Mouse (Mus musculus) forebrain, embryonic 16.5 days (tissue): ENCODE results near the gene Amt. TPM values are rescaled to one million over a fixed set of nuclear protein-coding genes. Genes with fewer than 3 reads are reported as not detected.
A peak's percentile ranks its signal among the peaks of the same experiment; 100 is the strongest.

Experiments used
- ATAC-seq: fragments of 200-750 bp; cut with Nextera tagmentation; 2 replicates; pipeline ENCODE4 v1.8.0; 2017; ENCODE audit warnings: mild to moderate bottlenecking, moderate library complexity
- H3K27ac ChIP-seq: fragments of 300-500 bp; sonication (generic); 2 replicates; pipeline ENCODE4 v1.5.1; 2014; ENCODE audit warnings: low read length, control low read depth
- H3K27me3 ChIP-seq: fragments of 300-500 bp; sonication (generic); replicated peaks from 2 replicates; pipeline ENCODE4 v1.6.1; 2014; ENCODE audit warnings: low read length; ENCODE audit not compliant: control insufficient read depth, insufficient read depth
- H3K36me3 ChIP-seq: fragments of 300-500 bp; sonication (generic); 2 replicates; pipeline ENCODE4 v1.6.1; 2014; ENCODE audit not compliant: control insufficient read depth, insufficient read depth
- H3K4me1 ChIP-seq: fragments of 300-500 bp; sonication (generic); replicated peaks from 2 replicates; pipeline ENCODE4 v1.6.1; 2014; ENCODE audit warnings: low read length; ENCODE audit not compliant: control insufficient read depth, insufficient read depth
- H3K4me2 ChIP-seq: fragments of 300-500 bp; sonication (generic); 2 replicates; pipeline ENCODE4 v1.6.1; 2014; ENCODE audit warnings: mild to moderate bottlenecking, low read length, control low read depth
- H3K4me3 ChIP-seq: fragments of 300-500 bp; sonication (generic); replicated peaks from 2 replicates; pipeline ENCODE4 v1.5.1; 2014; ENCODE audit warnings: mild to moderate bottlenecking, low read length, control low read depth
- H3K9ac ChIP-seq: fragments of 300-500 bp; sonication (generic); replicated peaks from 2 replicates; pipeline ENCODE4 v1.6.1; 2014; ENCODE audit warnings: low read depth, low read length, control low read depth
- H3K9me3 ChIP-seq: fragments of 300-500 bp; sonication (generic); 2 replicates; pipeline ENCODE4 v1.6.1; 2016; ENCODE audit warnings: low read length; ENCODE audit not compliant: control insufficient read depth
- WGBS: fragments of 180-500 bp; shearing (Covaris S2); extraction: QIAGEN DNeasy Blood & Tissue Kit; methylation state at CpG from one replicate; pipeline ENCODE4 v1.1.7; 2014; 5-methylcytosine and 5-hydroxymethylcytosine counted together
- polyA plus RNA-seq: library from polyadenylated mRNA; unstranded; fragments of >200 nt; fragmentation: Nextera tagmentation; extraction: Ambion mirVana; gene quantifications from 2 replicates; pipeline ENCODE4 v1.2.1, GENCODE M21; 2015

Amt gene
- polyA plus RNA-seq = 22.3 and 23.8 TPM in 2 replicates

DNA sequence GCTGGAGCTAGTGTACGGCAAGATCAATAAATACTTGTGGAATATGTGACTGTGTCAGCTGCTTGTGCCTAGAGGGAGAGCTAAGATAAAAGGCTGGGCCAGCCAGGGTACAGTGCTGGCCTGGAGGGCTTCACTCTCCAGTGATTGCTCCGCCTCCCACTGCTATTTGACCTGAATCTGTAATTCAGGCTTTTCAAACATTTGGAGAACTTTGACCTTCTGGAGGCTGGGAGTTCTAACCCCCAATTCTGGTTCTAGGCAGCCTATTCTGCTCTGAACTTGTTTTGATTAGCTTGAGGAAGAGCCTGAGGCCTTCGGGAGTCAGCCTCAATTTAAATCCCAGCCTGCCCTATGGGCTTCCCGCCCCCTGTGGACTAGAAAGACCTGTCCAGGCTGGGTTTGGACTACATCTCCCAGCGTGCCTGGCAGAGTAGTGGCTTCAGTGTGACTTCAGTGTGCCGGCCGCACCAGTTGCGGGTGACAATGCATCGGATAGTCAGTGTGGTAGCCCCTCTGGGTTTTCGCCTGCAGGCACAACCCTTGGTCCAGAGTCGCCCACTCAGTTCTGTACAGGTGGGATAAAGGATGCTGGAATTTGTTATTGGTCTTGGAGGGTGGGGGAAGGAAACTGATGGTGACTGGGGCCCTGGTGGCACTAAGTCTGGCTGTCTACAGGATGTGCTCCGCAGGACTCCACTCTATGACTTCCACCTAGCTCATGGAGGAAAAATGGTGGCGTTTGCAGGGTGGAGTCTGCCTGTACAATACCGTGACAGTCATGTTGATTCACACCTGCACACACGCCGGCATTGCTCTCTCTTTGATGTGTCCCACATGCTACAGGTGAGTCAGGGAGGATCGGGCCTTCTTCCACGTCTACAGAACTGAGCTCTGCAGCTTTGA, at the start of gene Amt:
Gene Amt, plus strand, starts transcription at position 401 of the 903 bp plus-strand sequence.
- Histone ChIP-seq H3K4me3 (peak within 1 kb of the TSS; percentile 8), H3K27ac (no peak within 1 kb of the TSS), H3K9me3 (no peaks in the 10 kb centered on the region), H3K9ac (peak within 1 kb of the TSS; percentile 23; the same call in 1 of the 2 replicates), H3K4me1 (0 out of 2 replicates have a peak, but pooled peaks cover 2% of the 10 kb centered on the region), H3K4me2 (peak within 1 kb of the TSS; percentile 24), H3K27me3 (no peaks in the 10 kb centered on the region), H3K36me3 (peaks cover 7% of the 10 kb centered on the region)
- 19% methylated on average over 18 of the region's 18 CpGs for WGBS
- ATAC-seq = peak; percentile 61

DNA sequence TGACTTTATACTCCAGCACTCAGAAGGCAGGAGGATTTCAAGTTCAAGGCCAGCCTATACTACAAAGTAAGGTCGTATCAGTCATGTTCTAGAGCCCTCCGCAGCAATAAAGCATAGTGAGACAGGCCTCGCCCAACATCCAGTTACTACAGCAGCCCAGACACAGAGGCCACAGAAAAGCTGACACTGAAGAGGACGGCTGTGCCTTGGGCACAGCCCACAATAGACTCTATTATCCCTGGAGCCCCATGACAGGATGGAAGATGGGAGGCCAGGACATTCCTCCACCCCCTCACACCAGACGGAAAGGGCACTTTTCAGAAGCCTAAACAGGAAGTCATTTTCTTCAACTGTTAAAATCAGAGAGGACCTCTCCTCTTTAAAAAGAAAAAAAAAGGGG, 47.7 kb upstream of the Amt start:
- no peak overlapping the region for H3K4me2 ChIP-seq
- H3K4me3 ChIP-seq = no peak overlapping the region
- H3K27ac ChIP-seq = no peak overlapping the region
- H3K36me3 ChIP-seq = 0 out of 2 replicates have a peak, but pooled peaks cover 3% of the 10 kb centered on the region
- 62% methylated on average over 5 of the region's 5 CpGs for WGBS
- H3K27me3 ChIP-seq = no peaks in the 10 kb centered on the region
- H3K4me1 ChIP-seq = no peaks in the 10 kb centered on the region
- no peaks in the 10 kb centered on the region for H3K9me3 ChIP-seq
- ATAC-seq = no peak
- no peak overlapping the region for H3K9ac ChIP-seq

DNA sequence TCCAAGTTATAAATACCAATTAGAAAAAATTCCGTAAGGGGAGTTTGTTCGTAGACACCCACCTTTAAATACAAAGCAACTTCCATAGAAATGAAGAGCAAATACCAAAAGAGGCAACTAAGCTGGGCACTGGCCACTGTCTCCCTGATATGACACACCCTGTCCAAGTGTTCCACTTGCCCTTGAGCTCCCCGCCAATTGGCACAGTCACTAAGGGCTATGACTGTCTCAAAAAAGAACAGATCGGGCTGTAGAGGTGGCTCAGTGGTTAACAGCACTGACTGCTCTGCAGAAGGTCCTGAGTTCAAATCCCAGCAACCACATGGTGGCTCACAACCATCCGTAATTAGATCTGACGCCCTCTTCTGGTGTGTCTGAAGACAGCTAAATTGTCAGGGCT, 44.8 kb upstream of the Amt start:
- Histone ChIP-seq H3K4me1 (no peaks in the 10 kb centered on the region), H3K27ac (no peak overlapping the region), H3K4me2 (no peak overlapping the region), H3K27me3 (no peaks in the 10 kb centered on the region), H3K9me3 (no peaks in the 10 kb centered on the region), H3K36me3 (0 out of 2 replicates have a peak, but pooled peaks cover 3% of the 10 kb centered on the region), H3K4me3 (no peak overlapping the region), H3K9ac (no peak overlapping the region)
- ATAC-seq = no peak
- WGBS = 92% methylated on average over 6 of the region's 6 CpGs

DNA sequence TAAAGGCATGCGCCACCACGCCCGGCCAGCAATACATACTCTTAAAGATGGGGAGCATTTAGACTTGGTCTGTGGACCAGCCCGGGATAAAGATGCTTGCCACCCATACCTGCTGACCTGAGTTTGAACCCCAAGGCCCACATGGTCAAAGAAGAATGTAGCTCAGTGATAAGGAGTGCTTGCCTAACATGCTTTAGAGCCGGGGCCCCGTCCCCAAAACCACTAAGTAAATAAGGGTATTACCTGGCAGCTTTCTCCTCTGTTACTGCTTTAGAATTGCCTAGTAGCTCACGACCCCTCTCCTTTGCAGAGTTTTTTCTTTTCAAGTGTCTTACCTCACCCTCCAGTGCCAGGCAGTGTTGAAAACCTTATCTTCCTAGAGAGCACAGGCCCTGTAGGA, 43.9 kb upstream of the Amt start:
- no peaks in the 10 kb centered on the region for H3K27me3 ChIP-seq
- no peak for ATAC-seq
- H3K9me3 ChIP-seq = no peaks in the 10 kb centered on the region
- H3K4me2 ChIP-seq = no peak overlapping the region
- 0 out of 2 replicates have a peak, but pooled peaks cover 3% of the 10 kb centered on the region for H3K36me3 ChIP-seq
- 95% methylated on average over 7 of the region's 7 CpGs for WGBS
- H3K27ac ChIP-seq = no peak overlapping the region
- H3K4me1 ChIP-seq = no peaks in the 10 kb centered on the region
- H3K9ac ChIP-seq = no peak overlapping the region
- no peak overlapping the region for H3K4me3 ChIP-seq

DNA sequence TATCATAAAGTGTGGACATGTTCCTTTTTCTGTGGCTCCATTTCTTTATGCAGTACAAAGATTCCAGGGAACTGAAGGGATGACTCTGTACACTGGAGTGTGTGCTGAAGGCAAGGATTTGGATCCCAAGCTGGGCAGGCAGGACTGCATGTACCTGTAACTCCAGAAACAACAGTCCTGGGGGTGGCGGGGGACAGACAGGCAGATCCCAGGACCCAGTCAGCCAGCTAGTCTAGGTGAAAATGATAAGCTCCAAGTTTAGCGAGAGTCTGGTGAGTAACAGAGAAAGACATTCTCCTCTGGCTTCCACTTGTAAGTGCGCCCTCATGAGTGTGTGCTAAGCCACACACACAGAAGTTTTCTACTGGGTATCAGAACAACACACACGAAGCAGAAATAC, 36.1 kb upstream of the Amt start:
- H3K9me3 ChIP-seq = no peaks in the 10 kb centered on the region
- no peak overlapping the region for H3K4me3 ChIP-seq
- H3K4me2 ChIP-seq = no peak overlapping the region
- 86% methylated on average over 4 of the region's 4 CpGs for WGBS
- no peak overlapping the region for H3K27ac ChIP-seq
- H3K9ac ChIP-seq = no peak overlapping the region
- no peaks in the 10 kb centered on the region for H3K36me3 ChIP-seq
- ATAC-seq = no peak
- H3K4me1 ChIP-seq = peaks cover 24% of the 10 kb centered on the region
- no peaks in the 10 kb centered on the region for H3K27me3 ChIP-seq

DNA sequence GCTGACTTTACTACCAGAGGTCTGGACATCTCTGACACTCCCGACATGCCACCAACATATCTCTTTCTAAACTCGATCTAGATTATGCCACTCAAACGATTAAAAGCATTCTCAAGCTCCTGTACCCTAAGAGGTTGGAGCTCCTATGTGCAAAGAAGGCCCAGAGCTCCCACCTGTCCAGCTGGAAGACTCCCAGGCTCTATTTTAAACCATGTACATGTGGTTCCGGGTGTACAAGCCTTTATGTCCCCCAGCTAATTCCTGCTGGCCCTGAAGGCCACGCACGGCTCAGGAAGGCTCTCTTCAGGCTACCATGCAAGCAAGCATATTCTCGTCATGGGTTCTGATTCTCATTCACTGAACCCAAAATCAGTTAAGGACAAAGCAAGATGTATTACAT, 34.8 kb upstream of the Amt start:
- ATAC-seq = no peak
- Histone ChIP-seq H3K27ac (no peak overlapping the region), H3K4me1 (peaks cover 24% of the 10 kb centered on the region), H3K9me3 (no peaks in the 10 kb centered on the region), H3K9ac (no peak overlapping the region), H3K27me3 (no peaks in the 10 kb centered on the region), H3K36me3 (no peaks in the 10 kb centered on the region), H3K4me3 (0 out of 2 replicates have a peak overlapping the region, but pooled peaks have one; percentile 95), H3K4me2 (peak overlapping the region; percentile 85)
- WGBS = 77% methylated on average over 7 of the region's 7 CpGs

DNA sequence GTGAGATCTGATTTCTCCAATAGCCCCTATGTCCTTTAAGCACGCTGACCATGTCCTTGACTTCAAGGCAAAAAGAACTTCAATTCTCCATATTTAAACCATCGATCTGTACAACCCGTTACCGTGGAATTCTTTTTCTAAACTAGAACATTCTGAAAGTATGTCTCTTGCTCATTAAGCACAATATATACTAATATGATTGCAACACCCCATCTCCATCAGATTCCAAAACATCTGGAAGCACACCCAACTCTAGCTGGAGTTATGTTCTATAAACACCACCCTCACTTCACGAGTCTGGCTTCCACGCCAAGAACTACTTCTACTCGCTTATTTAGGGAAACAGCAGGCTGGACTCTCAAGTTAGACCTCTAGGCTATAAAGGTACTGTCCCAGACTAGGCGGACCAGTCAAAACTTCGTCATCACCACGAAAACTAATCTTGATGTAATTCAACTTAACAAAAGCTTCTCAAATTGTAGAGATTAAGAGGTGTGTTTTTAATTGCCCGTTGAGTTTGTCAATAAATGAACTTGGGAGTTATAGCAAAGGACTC, 34.1 kb upstream of the Amt start:
- Histone ChIP-seq H3K36me3 (no peaks in the 10 kb centered on the region), H3K4me3 (peak overlapping the region; percentile 95), H3K9me3 (no peaks in the 10 kb centered on the region), H3K4me1 (peaks cover 24% of the 10 kb centered on the region), H3K4me2 (peak overlapping the region; percentile 85), H3K27ac (no peak overlapping the region; the same call in 1 of the 2 replicates), H3K27me3 (no peaks in the 10 kb centered on the region), H3K9ac (peak overlapping the region; percentile 86)
- 36% methylated on average over 11 of the region's 11 CpGs for WGBS
- no peak for ATAC-seq

DNA sequence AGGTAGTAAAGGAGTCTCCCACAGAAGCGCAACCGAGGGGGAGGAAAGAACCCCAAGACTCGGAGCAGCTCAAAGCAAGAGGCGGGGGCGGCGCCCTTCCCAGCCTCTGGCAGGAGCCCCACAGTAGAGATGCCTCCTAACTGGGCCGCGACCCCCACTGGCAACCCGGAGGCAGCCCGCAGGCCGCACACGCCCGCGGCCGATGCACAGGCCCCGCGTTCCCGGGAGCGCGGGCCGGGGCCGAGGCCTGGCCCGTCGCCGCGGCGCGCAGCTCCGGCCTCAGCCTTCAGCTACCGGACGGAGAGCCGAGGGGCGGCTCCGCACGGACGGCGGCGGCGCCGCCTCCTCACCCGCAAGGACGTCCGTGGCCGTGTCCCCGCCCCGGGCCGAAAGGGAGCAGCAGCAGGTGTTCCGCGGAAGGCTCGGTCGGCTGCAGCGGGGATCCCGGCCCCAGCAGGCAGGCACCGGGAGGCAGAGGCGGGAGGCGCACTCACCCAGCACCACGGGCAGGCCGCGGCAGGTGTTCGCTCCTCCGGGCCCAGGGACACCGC, 33.4 kb upstream of the Amt start:
- Histone ChIP-seq H3K4me1 (peaks cover 24% of the 10 kb centered on the region), H3K36me3 (no peaks in the 10 kb centered on the region), H3K27ac (peak overlapping the region; percentile 86), H3K27me3 (no peaks in the 10 kb centered on the region), H3K9ac (peak overlapping the region; percentile 86), H3K4me2 (peak overlapping the region; percentile 85), H3K4me3 (peak overlapping the region; percentile 95), H3K9me3 (no peaks in the 10 kb centered on the region)
- peak; percentile 59 for ATAC-seq
- WGBS = under 1% methylated on average over 57 of the region's 62 CpGs

DNA sequence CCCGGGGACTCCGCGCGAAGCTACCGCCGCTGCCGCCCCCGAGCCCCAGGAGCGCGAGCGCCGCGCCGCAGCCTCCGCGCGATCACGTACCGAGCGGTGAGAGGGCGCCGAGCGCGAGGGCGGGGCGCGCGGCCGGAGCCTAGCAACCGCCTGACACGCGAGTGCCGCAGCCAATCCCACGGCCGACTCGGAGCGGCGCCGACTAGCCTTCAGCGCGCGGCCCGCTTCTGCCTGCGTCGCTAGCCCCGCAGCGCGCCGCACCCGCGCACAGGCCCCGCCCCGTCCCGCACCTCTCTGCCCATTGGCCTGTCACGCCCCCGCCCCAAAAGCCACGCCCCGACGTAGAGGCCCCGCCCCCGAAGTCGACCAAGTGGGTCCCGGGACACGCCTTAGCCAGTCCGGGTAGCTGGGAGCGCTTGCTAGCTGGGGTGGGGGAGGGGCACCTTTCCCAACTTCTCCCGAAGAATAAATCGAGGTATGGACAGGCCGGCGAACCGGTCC, 32.9 kb upstream of the Amt start, which contains the start of gene Dag1:
Gene Dag1, minus strand, starts transcription at position 269 of the 501 bp plus-strand sequence.
- H3K9me3 ChIP-seq = no peaks in the 10 kb centered on the region
- H3K27me3 ChIP-seq = no peaks in the 10 kb centered on the region
- H3K4me2 ChIP-seq = peak within 1 kb of the TSS; percentile 85
- peak within 1 kb of the TSS; percentile 86 for H3K9ac ChIP-seq
- WGBS = under 1% methylated on average over 61 of the region's 71 CpGs
- H3K36me3 ChIP-seq = no peaks in the 10 kb centered on the region
- H3K4me1 ChIP-seq = peaks cover 24% of the 10 kb centered on the region
- peak within 1 kb of the TSS; percentile 95 for H3K4me3 ChIP-seq
- peak; percentile 99 for ATAC-seq
- H3K27ac ChIP-seq = peak within 1 kb of the TSS; percentile 86
